Mouse (Mus musculus) kidney, postnatal 25 days (tissue): ENCODE results near the gene Slc39a10.
"Not testable (repeated sequence)": the region's sequence is repeated elsewhere in the genome, so short reads cannot be mapped to it uniquely, and the experiment has no call there.

Source experiments
- DNase-seq, 2 experiments: peaks; one replicate each; pipeline ENCODE4 v3.0.0; 2021; ENCODE audit warnings: mixed read lengths in 2 of 2

Slc39a10 gene

DNA sequence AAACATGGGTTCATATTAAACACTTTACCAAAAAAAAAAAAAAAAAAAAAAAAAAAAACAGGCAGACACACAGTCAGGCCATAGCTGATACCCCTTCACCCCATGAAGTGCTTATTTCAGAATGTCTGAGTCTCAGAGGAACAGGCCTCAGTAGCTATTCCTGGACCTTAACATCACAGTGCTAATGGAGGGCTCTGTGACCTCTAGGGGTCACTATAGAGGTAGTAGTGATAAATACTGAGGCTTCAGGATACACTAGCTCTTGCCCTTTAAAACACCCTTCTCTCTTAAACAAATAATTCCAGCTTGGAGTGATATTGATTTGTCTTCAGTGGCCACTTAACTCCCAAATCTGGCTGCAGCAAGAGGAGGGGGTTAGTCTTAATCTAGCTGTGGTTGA is 123.3 kb downstream of the Slc39a10 start:
- not testable (repeated sequence) for DNase-seq

DNA sequence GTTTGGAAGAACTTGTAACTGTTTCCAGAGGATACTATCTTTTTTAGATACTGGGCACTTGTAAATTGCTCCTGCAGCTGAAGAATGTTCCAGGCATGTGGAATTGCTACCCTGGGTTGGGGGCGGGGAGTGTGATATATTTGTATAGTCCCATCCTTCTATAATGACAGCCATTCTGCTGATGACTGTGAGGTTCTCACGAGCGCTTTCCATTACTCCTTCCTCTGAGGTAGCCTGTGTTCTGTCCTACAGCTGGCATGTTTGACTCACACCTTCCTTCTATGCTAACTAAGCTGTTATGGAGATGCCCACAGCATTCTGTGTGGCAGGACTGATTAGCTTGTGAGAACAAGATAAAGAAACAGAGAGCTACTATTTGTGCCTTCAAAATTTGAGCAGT is 128.1 kb downstream of the Slc39a10 start:
- DNase-seq = not testable (repeated sequence)
